Mouse (Mus musculus) midbrain, embryonic 14.5 days (tissue): ENCODE data around the gene Fcer1g. TPM values are rescaled to one million over a fixed set of nuclear protein-coding genes. Genes with fewer than 3 reads are reported as not detected.

Experiments used
- ATAC-seq: fragments of 200-750 bp; cut with Nextera tagmentation; 2 replicates; pipeline ENCODE4 v1.8.0; 2017; ENCODE audit warnings: moderate number of reproducible peaks, moderate library complexity; ENCODE audit not compliant: low FRiP score, low TSS enrichment
- DNase-seq: peaks from one replicate; pipeline ENCODE4 v3.0.0-alpha.2; 2015
- H3K27ac ChIP-seq: fragments of 300-500 bp; sonication (generic); replicated peaks from 2 replicates; pipeline ENCODE4 v1.5.1; 2014; ENCODE audit warnings: mild to moderate bottlenecking, low read depth, low read length, moderate library complexity
- H3K27me3 ChIP-seq: fragments of 300-500 bp; sonication (generic); 2 replicates; pipeline ENCODE4 v1.6.1; 2014; ENCODE audit warnings: low read length, control low read depth, mixed read lengths; ENCODE audit not compliant: control insufficient read depth, insufficient read depth
- H3K36me3 ChIP-seq: fragments of 300-500 bp; sonication (generic); 2 replicates; pipeline ENCODE4 v1.6.1; 2014; ENCODE audit warnings: low read length, control low read depth; ENCODE audit not compliant: control insufficient read depth, insufficient read depth
- H3K4me1 ChIP-seq: fragments of 300-500 bp; sonication (generic); 2 replicates; pipeline ENCODE4 v1.6.1; 2014; ENCODE audit warnings: mild to moderate bottlenecking, antibody characterized with exemption, low read length, control low read depth; ENCODE audit not compliant: control insufficient read depth, insufficient read depth
- H3K4me2 ChIP-seq: fragments of 300-500 bp; sonication (generic); 2 replicates; pipeline ENCODE4 v1.6.1; 2014; ENCODE audit warnings: mild to moderate bottlenecking, low read length, moderate library complexity
- H3K4me3 ChIP-seq: fragments of 300-500 bp; sonication (generic); replicated peaks from 2 replicates; pipeline ENCODE4 v1.5.1; 2014; ENCODE audit warnings: low read depth, low read length
- H3K9ac ChIP-seq: fragments of 300-500 bp; sonication (generic); replicated peaks from 2 replicates; pipeline ENCODE4 v1.6.1; 2014; ENCODE audit warnings: mild to moderate bottlenecking, low read length, moderate library complexity
- H3K9me3 ChIP-seq: fragments of 300-500 bp; sonication (generic); 2 replicates; pipeline ENCODE4 v1.6.1; 2016; ENCODE audit warnings: low read length, control low read depth, mixed read lengths; ENCODE audit not compliant: control insufficient read depth
- WGBS: fragments of 180-500 bp; shearing (Covaris S2); extraction: QIAGEN DNeasy Blood & Tissue Kit; methylation state at CpG from one replicate; pipeline ENCODE4 v1.1.7; 2014; 5-methylcytosine and 5-hydroxymethylcytosine counted together
- polyA plus RNA-seq: library from polyadenylated mRNA; unstranded; fragments of >200 nt; fragmentation: Nextera tagmentation; extraction: Ambion mirVana; gene quantifications from 2 replicates; pipeline ENCODE4 v1.2.1, GENCODE M21; 2014

The Fcer1g gene
- polyA plus RNA-seq, 1 experiment from 2014 or later = 28.4 TPM

- no peak overlapping the region for H3K27ac ChIP-seq
- H3K4me3 ChIP-seq = no peak overlapping the region
- 82% methylated on average over 15 of the region's 15 CpGs for WGBS
- no peaks in the 10 kb centered on the region for H3K9me3 ChIP-seq
- no peaks in the 10 kb centered on the region for H3K27me3 ChIP-seq
- H3K36me3 ChIP-seq = peaks cover 96% of the 10 kb centered on the region
- no peaks in the 10 kb centered on the region for H3K4me1 ChIP-seq
- no peak for DNase-seq
- no peak overlapping the region for H3K4me2 ChIP-seq
- ATAC-seq = no peak
- H3K9ac ChIP-seq = no peak overlapping the region
Measured at GRCm38 (mm10) chr1:171239992-171240744, 6.0 kb upstream of the Fcer1g start.

- Histone ChIP-seq H3K9ac (no peak overlapping the region), H3K4me1 (no peaks in the 10 kb centered on the region), H3K9me3 (no peaks in the 10 kb centered on the region), H3K27ac (no peak overlapping the region), H3K4me3 (no peak overlapping the region), H3K36me3 (peaks cover 98% of the 10 kb centered on the region), H3K27me3 (no peaks in the 10 kb centered on the region), H3K4me2 (no peak overlapping the region)
- DNase-seq (peak; percentile 69), ATAC-seq (no peak)
- WGBS = 73% methylated on average over 14 of the region's 14 CpGs
Measured at GRCm38 (mm10) chr1:171238463-171238862, 4.3 kb upstream of the Fcer1g start.

GRCm38 (mm10) chr1:171237438-171237837, 3.3 kb upstream of the Fcer1g start:
- Histone ChIP-seq H3K9ac (no peak overlapping the region), H3K27ac (no peak overlapping the region), H3K4me1 (no peaks in the 10 kb centered on the region), H3K4me2 (no peak overlapping the region), H3K9me3 (no peaks in the 10 kb centered on the region), H3K4me3 (no peak overlapping the region), H3K36me3 (peaks cover 88% of the 10 kb centered on the region), H3K27me3 (no peaks in the 10 kb centered on the region)
- ATAC-seq (no peak), DNase-seq (no peak)
- WGBS = 88% methylated on average over 6 of the region's 6 CpGs

GRCm38 (mm10) chr1:171235791-171236190, 1.6 kb upstream of the Fcer1g start:
- H3K9me3 ChIP-seq = no peaks in the 10 kb centered on the region
- no peak overlapping the region for H3K9ac ChIP-seq
- no peaks in the 10 kb centered on the region for H3K4me1 ChIP-seq
- H3K27ac ChIP-seq = no peak overlapping the region
- DNase-seq (no peak), ATAC-seq (no peak)
- H3K27me3 ChIP-seq = no peaks in the 10 kb centered on the region
- no peak overlapping the region for H3K4me3 ChIP-seq
- H3K36me3 ChIP-seq = peaks cover 72% of the 10 kb centered on the region
- no peak overlapping the region for H3K4me2 ChIP-seq
- 90% methylated on average over 4 of the region's 4 CpGs for WGBS

- H3K27me3 ChIP-seq = no peaks in the 10 kb centered on the region
- no peaks in the 10 kb centered on the region for H3K9me3 ChIP-seq
- DNase-seq (no peak), ATAC-seq (no peak)
- no peaks in the 10 kb centered on the region for H3K4me1 ChIP-seq
- no peak overlapping the region for H3K27ac ChIP-seq
- no peak overlapping the region for H3K4me3 ChIP-seq
- no peak overlapping the region for H3K9ac ChIP-seq
- H3K36me3 ChIP-seq = peaks cover 59% of the 10 kb centered on the region
- no peak overlapping the region for H3K4me2 ChIP-seq
- WGBS = 95% methylated on average over 4 of the region's 4 CpGs
Measured at GRCm38 (mm10) chr1:171234538-171234937, 373 bp upstream of the Fcer1g start.

- no peak overlapping the region for H3K9ac ChIP-seq
- H3K27me3 ChIP-seq = no peaks in the 10 kb centered on the region
Measured at GRCm38 (mm10) chr1:171232800-171233730, 1.1 kb downstream of the Fcer1g start.

GRCm38 (mm10) chr1:171232348-171232747, 1.8 kb downstream of the Fcer1g start:
- Histone ChIP-seq H3K36me3 (peaks cover 38% of the 10 kb centered on the region), H3K4me1 (no peaks in the 10 kb centered on the region), H3K4me2 (no peak overlapping the region), H3K4me3 (no peak overlapping the region), H3K27me3 (no peaks in the 10 kb centered on the region), H3K27ac (no peak overlapping the region), H3K9ac (no peak overlapping the region), H3K9me3 (no peaks in the 10 kb centered on the region)
- no peak for DNase-seq
- ATAC-seq = no peak
- WGBS = 92% methylated on average over 5 of the region's 5 CpGs

More at GRCm38 (mm10) chr1:171232800-171233730, 1.1 kb downstream of the Fcer1g start:
- DNase-seq (no peak), ATAC-seq (no peak)
- no peak overlapping the region for H3K27ac ChIP-seq
- no peak overlapping the region for H3K4me3 ChIP-seq
- no peaks in the 10 kb centered on the region for H3K9me3 ChIP-seq
- no peak overlapping the region for H3K4me2 ChIP-seq
- no peaks in the 10 kb centered on the region for H3K4me1 ChIP-seq
- H3K36me3 ChIP-seq = peaks cover 45% of the 10 kb centered on the region
- WGBS = 85% methylated on average over 12 of the region's 12 CpGs

- Histone ChIP-seq H3K9me3 (no peaks in the 10 kb centered on the region), H3K27ac (no peak overlapping the region), H3K4me3 (no peak overlapping the region), H3K4me2 (no peak overlapping the region), H3K9ac (no peak overlapping the region), H3K4me1 (no peaks in the 10 kb centered on the region), H3K27me3 (no peaks in the 10 kb centered on the region), H3K36me3 (peaks cover 33% of the 10 kb centered on the region)
- DNase-seq = no peak
- ATAC-seq = no peak
- 76% methylated on average over 4 of the region's 4 CpGs for WGBS
Measured at GRCm38 (mm10) chr1:171231844-171232243, 2.3 kb downstream of the Fcer1g start.
